ENCODE assay signal across 9 mouse cellular contexts in the genomic region with DNA sequence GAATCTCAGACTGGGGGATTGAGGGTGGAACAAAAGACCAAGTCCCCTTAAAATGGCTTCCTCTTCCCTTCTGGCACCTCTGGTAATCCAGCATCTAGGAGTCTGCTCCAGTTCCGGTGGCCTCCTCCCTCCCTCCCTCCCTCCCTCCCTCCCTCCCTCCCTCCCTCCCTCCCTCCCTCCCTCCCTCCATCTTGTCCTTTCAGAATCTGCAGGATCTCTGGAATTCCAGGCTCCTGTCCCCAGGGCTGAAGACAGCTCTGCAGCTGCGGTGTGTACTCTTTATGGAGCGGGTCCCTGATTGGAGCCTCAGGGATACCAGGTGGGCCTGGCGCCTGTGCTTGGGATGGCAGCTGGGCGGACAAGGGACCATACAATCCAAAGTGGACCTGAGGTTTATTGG. TPM values are rescaled to one million over a fixed set of nuclear protein-coding genes. Genes with fewer than 3 reads are reported as not detected.
DNase-seq lines count a peak whose midpoint lies in the region; ATAC-seq and TF ChIP-seq lines count a peak whose summit lies in the region.
"Had no signal": no experiment of that assay in that cellular context is flagged by ENCODE, and none has a peak within 500 bp of the region (broad histone marks: within the 10 kb centered on the region; RNA-seq: fewer than 3 reads in every experiment).

No protein-coding gene starts in this region.

- peak overlapping the region; percentile 93 for H3K27ac ChIP-seq in heart, embryonic 11.5 days (ENCODE audit: low read depth, low read length)
- H3K27ac ChIP-seq in heart, postnatal 0 days (ENCODE audit: low read depth): peak overlapping the region; percentile 87
- H3K27ac ChIP-seq in liver, postnatal 0 days (ENCODE audit: low read depth): peak overlapping the region; percentile 98

- TF ChIP-seq EP300 in heart, postnatal 0 days (IDR thresholded peaks at IDR 0.05; ENCODE audit: low read depth): no peak
- no peak for TF ChIP-seq EP300 in liver, postnatal 0 days (IDR thresholded peaks at IDR 0.05; ENCODE audit: low read depth)

- no peaks in the 10 kb centered on the region for H3K9me3 ChIP-seq in heart, embryonic 11.5 days (replicated peaks; ENCODE audit: control insufficient read depth, low read length)
- no peaks in the 10 kb centered on the region for H3K9me3 ChIP-seq in G1E (replicated peaks)
- no peaks in the 10 kb centered on the region for H3K9me3 ChIP-seq in heart, postnatal 0 days (replicated peaks; ENCODE audit: control insufficient read depth, low read length)
- no peaks in the 10 kb centered on the region for H3K9me3 ChIP-seq in liver, postnatal 0 days (ENCODE audit: low read length)

- H3K9ac ChIP-seq in heart, embryonic 11.5 days (ENCODE audit: low read depth, low read length): peak overlapping the region; percentile 70; the same call in 1 of the 2 replicates
- H3K9ac ChIP-seq in heart, postnatal 0 days (replicated peaks; ENCODE audit: low read depth, low read length): no peak overlapping the region
- peak overlapping the region; percentile 68 for H3K9ac ChIP-seq in liver, postnatal 0 days (replicated peaks)

- intact Hi-C loops in left cerebral cortex, postnatal 10 days (cut with DNase I): no loop called here

- no peaks in the 10 kb centered on the region for H3K27me3 ChIP-seq in heart, embryonic 11.5 days (ENCODE audit: control insufficient read depth, insufficient read depth, low read length)
- no peaks in the 10 kb centered on the region for H3K27me3 ChIP-seq in G1E (ENCODE audit: insufficient read depth, low read length)
- no peaks in the 10 kb centered on the region for H3K27me3 ChIP-seq in heart, postnatal 0 days (ENCODE audit: control insufficient read depth, insufficient read depth, low read length)
- no peaks in the 10 kb centered on the region for H3K27me3 ChIP-seq in liver, postnatal 0 days (ENCODE audit: insufficient read depth, low read length)

- DNase-seq in heart, adult 18-20 months: no peak
- peak; percentile 44 for DNase-seq in G1E (ENCODE audit: low spot score)
- DNase-seq in heart, postnatal 0 days (ENCODE audit: low spot score): no peak
- DNase-seq in liver, postnatal 0 days: no peak
- DNase-seq in left cerebral cortex, postnatal 10 days (ENCODE audit: extremely low spot score in 1 of 2, low spot score in 2 of 2): no peak
- DNase-seq in spleen, adult 18-20 months: no peak
- no peak for DNase-seq in adrenal gland, adult 18-20 months (ENCODE audit: low spot score in 2 of 2)

- no peak for TF ChIP-seq CTCF in G1E (IDR thresholded peaks at IDR 0.05; ENCODE audit: low read depth, low read length)
- TF ChIP-seq CTCF in heart, postnatal 0 days (IDR thresholded peaks at IDR 0.05; ENCODE audit: low read depth): no peak
- no peak for TF ChIP-seq CTCF in liver, postnatal 0 days (IDR thresholded peaks at IDR 0.05; ENCODE audit: low read depth)

- H3K4me3 ChIP-seq in heart, embryonic 11.5 days (ENCODE audit: low read depth, low read length): no peak overlapping the region
- H3K4me3 ChIP-seq in G1E (ENCODE audit: low read depth, low read length): peak overlapping the region; percentile 87; the same call in 1 of the 2 replicates
- H3K4me3 ChIP-seq in heart, postnatal 0 days (ENCODE audit: low read depth, low read length): no peak overlapping the region
- peak overlapping the region; percentile 68; the same call in 1 of the 2 replicates for H3K4me3 ChIP-seq in liver, postnatal 0 days (ENCODE audit: low read depth, low read length)

- H3K36me3 ChIP-seq in heart, embryonic 11.5 days (ENCODE audit: control insufficient read depth, insufficient read depth, low read length): peaks cover 26% of the 10 kb centered on the region
- peaks cover 86% of the 10 kb centered on the region for H3K36me3 ChIP-seq in G1E (replicated peaks)
- H3K36me3 ChIP-seq in heart, postnatal 0 days (replicated peaks; ENCODE audit: control insufficient read depth, insufficient read depth, low read length): peaks cover 45% of the 10 kb centered on the region
- H3K36me3 ChIP-seq in liver, postnatal 0 days (replicated peaks; ENCODE audit: insufficient read depth, low read length): peaks cover 45% of the 10 kb centered on the region

- WGBS in heart, embryonic 11.5 days (ENCODE audit: insufficient replicate concordance): 62% methylated on average over 4 of the region's 5 CpGs
- 83% methylated on average over 4 of the region's 5 CpGs for WGBS in heart, postnatal 0 days
- WGBS in liver, postnatal 0 days (ENCODE audit: insufficient replicate concordance): 67% methylated on average over 5 of the region's 5 CpGs

- no peak for ATAC-seq in heart, embryonic 11.5 days (replicated peaks; ENCODE audit: insufficient number of reproducible peaks, low FRiP score, low TSS enrichment)
- no peak for ATAC-seq in G1E (ENCODE audit: extremely low read depth, insufficient number of reproducible peaks, low FRiP score, poor library complexity, severe bottlenecking)
- ATAC-seq in heart, postnatal 0 days (ENCODE audit: insufficient read depth, low read depth): no peak
- peak; percentile 3; the same call in 1 of the 2 replicates for ATAC-seq in liver, postnatal 0 days

- H3K4me1 ChIP-seq in heart, embryonic 11.5 days (ENCODE audit: control insufficient read depth, insufficient read depth, low read length): peaks cover 36% of the 10 kb centered on the region
- H3K4me1 ChIP-seq in G1E (ENCODE audit: insufficient read depth, low read depth, low read length): peaks cover 71% of the 10 kb centered on the region
- peaks cover 29% of the 10 kb centered on the region for H3K4me1 ChIP-seq in heart, postnatal 0 days (ENCODE audit: control insufficient read depth, insufficient read depth)
- H3K4me1 ChIP-seq in liver, postnatal 0 days (ENCODE audit: insufficient read depth): peaks cover 43% of the 10 kb centered on the region

- peak overlapping the region; percentile 71 for H3K4me2 ChIP-seq in heart, embryonic 11.5 days
- no peak overlapping the region for H3K4me2 ChIP-seq in heart, postnatal 0 days (ENCODE audit: low read depth, low read length)
- peak overlapping the region; percentile 79 for H3K4me2 ChIP-seq in liver, postnatal 0 days (ENCODE audit: low read depth, low read length)

RNA-seq across cellular contexts. Expression of a gene that starts 1.6 kb away (rescaled TPM):
- 4,030 and 4,320 TPM in 2 replicates for polyA plus RNA-seq in heart, embryonic 11.5 days (2014; fragmentation: Nextera tagmentation; extraction: Ambion mirVana)
- 100 to 1,000 TPM; 287 to 382 TPM for total RNA-seq in heart, adult 18-20 months (2021)
- total RNA-seq in G1E (2014; fragmentation: Nextera tagmentation) (2,893 and 3,214 TPM in 2 replicates), G1E (2017) (4,307 and 4,361 TPM in 2 replicates)
- 6,399 and 6,975 TPM in 2 replicates for polyA plus RNA-seq in G1E (2012)
- 1,107 and 1,211 TPM in 2 replicates for total RNA-seq in heart, postnatal 0 days (2014; rRNA removed; ENCODE audit: low replicate concordance)
- 2,163 and 2,221 TPM in 2 replicates for polyA plus RNA-seq in heart, postnatal 0 days (2015; fragmentation: Nextera tagmentation; extraction: Ambion mirVana)
- polyA plus RNA-seq in liver, postnatal 0 days (2015; fragmentation: Nextera tagmentation; extraction: Ambion mirVana): 5,147 and 5,518 TPM in 2 replicates
- 100 to 1,000 TPM; 445 to 456 TPM for total RNA-seq in left cerebral cortex, postnatal 10 days (2021)
- 1,000 to 10,000 TPM; 1,437 to 1,911 TPM for total RNA-seq in adrenal gland, adult 18-20 months (2021)

RNA-seq across cellular contexts. Expression of a gene that starts 5.4 kb away (rescaled TPM):
- polyA plus RNA-seq in heart, embryonic 11.5 days (2014; fragmentation: Nextera tagmentation; extraction: Ambion mirVana): 91.3 and 146 TPM in 2 replicates
- total RNA-seq in heart, adult 18-20 months (2021): 10 to 100 TPM; 23.4 to 24.1 TPM
- total RNA-seq in G1E (2014; fragmentation: Nextera tagmentation): 68.8 and 93.1 TPM in 2 replicates
- 87.2 and 97.2 TPM in 2 replicates for total RNA-seq in G1E (2017)
- 287 and 342 TPM in 2 replicates for polyA plus RNA-seq in G1E (2012)
- total RNA-seq in heart, postnatal 0 days (2014; rRNA removed; ENCODE audit: low replicate concordance): 48.1 and 88.1 TPM in 2 replicates
- 99.2 and 101 TPM in 2 replicates for polyA plus RNA-seq in heart, postnatal 0 days (2015; fragmentation: Nextera tagmentation; extraction: Ambion mirVana)
- polyA plus RNA-seq in liver, postnatal 0 days (2015; fragmentation: Nextera tagmentation; extraction: Ambion mirVana): 59.6 and 60.8 TPM in 2 replicates
- total RNA-seq in left cerebral cortex, postnatal 10 days (2021): 10 to 100 TPM; 86.0 to 93.8 TPM
- 10 to 100 TPM; 58.2 to 64.3 TPM for total RNA-seq in adrenal gland, adult 18-20 months (2021)

RNA-seq across cellular contexts. Expression of a gene that starts 20.4 kb away (rescaled TPM):
- 1.5 and 2.2 TPM in 2 replicates for polyA plus RNA-seq in heart, embryonic 11.5 days (2014; fragmentation: Nextera tagmentation; extraction: Ambion mirVana)
- not detected for total RNA-seq in heart, adult 18-20 months (2021)
- 0.98 and 1.1 TPM in 2 replicates for total RNA-seq in G1E (2014; fragmentation: Nextera tagmentation)
- total RNA-seq in G1E (2017): 0.23 and 0.49 TPM in 2 replicates
- polyA plus RNA-seq in G1E (2012): 1.0 and 1.7 TPM in 2 replicates
- total RNA-seq in heart, postnatal 0 days (2014; rRNA removed; ENCODE audit: low replicate concordance): not detected in 2 replicates
- 0.15 and 0.20 TPM in 2 replicates for polyA plus RNA-seq in heart, postnatal 0 days (2015; fragmentation: Nextera tagmentation; extraction: Ambion mirVana)
- 0.22 and 0.30 TPM in 2 replicates for polyA plus RNA-seq in liver, postnatal 0 days (2015; fragmentation: Nextera tagmentation; extraction: Ambion mirVana)
- total RNA-seq in left cerebral cortex, postnatal 10 days (2021): not detected
- 1 to 10 TPM in 1 of 2 experiments, under 1 TPM in 1; 0.66 to 2.6 TPM for total RNA-seq in adrenal gland, adult 18-20 months (2021)
- total RNA-seq: layer of hippocampus, postnatal 14 days had no signal

RNA-seq across cellular contexts. Expression of a gene that starts 23.4 kb away (rescaled TPM):
- polyA plus RNA-seq in heart, embryonic 11.5 days (2014; fragmentation: Nextera tagmentation; extraction: Ambion mirVana): 98.2 and 104 TPM in 2 replicates
- 10 to 100 TPM; 25.2 to 26.5 TPM for total RNA-seq in heart, adult 18-20 months (2021)
- total RNA-seq in G1E (2014; fragmentation: Nextera tagmentation) (255 and 345 TPM in 2 replicates), G1E (2017) (139 and 167 TPM in 2 replicates)
- 639 and 877 TPM in 2 replicates for polyA plus RNA-seq in G1E (2012)
- 76.9 and 106 TPM in 2 replicates for total RNA-seq in heart, postnatal 0 days (2014; rRNA removed; ENCODE audit: low replicate concordance)
- polyA plus RNA-seq in heart, postnatal 0 days (2015; fragmentation: Nextera tagmentation; extraction: Ambion mirVana): 31.0 and 34.2 TPM in 2 replicates
- polyA plus RNA-seq in liver, postnatal 0 days (2015; fragmentation: Nextera tagmentation; extraction: Ambion mirVana): 30.1 and 36.5 TPM in 2 replicates
- total RNA-seq in left cerebral cortex, postnatal 10 days (2021): 10 to 100 TPM; 31.3 to 41.1 TPM
- total RNA-seq in adrenal gland, adult 18-20 months (2021): 10 to 100 TPM; 41.9 to 43.3 TPM

RNA-seq across cellular contexts. Expression of a gene that starts 25.3 kb away (rescaled TPM):
- polyA plus RNA-seq in heart, embryonic 11.5 days (2014; fragmentation: Nextera tagmentation; extraction: Ambion mirVana): not detected in 2 replicates
- total RNA-seq in heart, adult 18-20 months (2021): 10 to 100 TPM in 1 of 2 experiments, 1 to 10 TPM in 1; 8.7 to 12.3 TPM
- total RNA-seq in G1E (2014; fragmentation: Nextera tagmentation) (not detected in 2 replicates), G1E (2017) (not detected in 2 replicates)
- not detected in 2 replicates for polyA plus RNA-seq in G1E (2012)
- total RNA-seq in heart, postnatal 0 days (2014; rRNA removed; ENCODE audit: low replicate concordance): 14.2 TPM in 1 of 2 replicates, not detected in the other
- 0.18 TPM in 1 of 2 replicates, not detected in the other for polyA plus RNA-seq in heart, postnatal 0 days (2015; fragmentation: Nextera tagmentation; extraction: Ambion mirVana)
- polyA plus RNA-seq in liver, postnatal 0 days (2015; fragmentation: Nextera tagmentation; extraction: Ambion mirVana): 0.15 and 0.33 TPM in 2 replicates
- total RNA-seq in left cerebral cortex, postnatal 10 days (2021): not detected
- 10 to 100 TPM; 42.8 to 43.4 TPM for total RNA-seq in adrenal gland, adult 18-20 months (2021)

Comparison
In these comparisons a context has a peak if more than half of its experiments do, and no peak if none do; other contexts are left out.
1. H3K4me3 ChIP-seq: peak in G1E (single experiment) and liver, postnatal 0 days (single experiment); none in heart, embryonic 11.5 days (single experiment) and heart, postnatal 0 days (single experiment).
2. Peak in every context shown above with its lines, with median percentiles within 50 percentile points of each other: H3K27ac ChIP-seq.